Mouse (Mus musculus) neural tube, embryonic 12.5 days (tissue): ENCODE results near the gene Hivep3. TPM values are rescaled to one million over a fixed set of nuclear protein-coding genes. Genes with fewer than 3 reads are reported as not detected.

Experiments
- ATAC-seq: fragments of 200-750 bp; cut with Nextera tagmentation; 2 replicates; pipeline ENCODE4 v1.8.0; 2017; ENCODE audit warnings: low read depth, mild to moderate bottlenecking, moderate TSS enrichment, moderate library complexity; ENCODE audit not compliant: low FRiP score
- H3K27ac ChIP-seq: fragments of 300-500 bp; sonication (generic); 2 replicates; pipeline ENCODE4 v1.5.1; 2016
- H3K27me3 ChIP-seq: fragments of 300-500 bp; sonication (generic); replicated peaks from 2 replicates; pipeline ENCODE4 v1.6.1; 2016; ENCODE audit warnings: mild to moderate bottlenecking
- H3K36me3 ChIP-seq: fragments of 300-500 bp; sonication (generic); 2 replicates; pipeline ENCODE4 v1.6.1; 2016; ENCODE audit warnings: mild to moderate bottlenecking
- H3K4me1 ChIP-seq: fragments of 300-500 bp; sonication (generic); 2 replicates; pipeline ENCODE4 v1.6.1; 2016
- H3K4me2 ChIP-seq: fragments of 300-500 bp; sonication (generic); replicated peaks from 2 replicates; pipeline ENCODE4 v1.6.1; 2016; ENCODE audit warnings: mild to moderate bottlenecking
- H3K4me3 ChIP-seq: fragments of 300-500 bp; sonication (generic); 2 replicates; pipeline ENCODE4 v1.5.1; 2016
- H3K9ac ChIP-seq: fragments of 300-500 bp; sonication (generic); 2 replicates; pipeline ENCODE4 v1.6.1; 2016; ENCODE audit warnings: mild to moderate bottlenecking
- H3K9me3 ChIP-seq: fragments of 300-500 bp; sonication (generic); 2 replicates; pipeline ENCODE4 v1.6.1; 2016; ENCODE audit warnings: mild to moderate bottlenecking
- WGBS: fragments of 180-500 bp; shearing (Covaris S2); methylation state at CpG from one replicate; pipeline ENCODE4 v1.1.7; 2016; 5-methylcytosine and 5-hydroxymethylcytosine counted together
- polyA plus RNA-seq: library from polyadenylated mRNA; unstranded; fragments of >200 nt; fragmentation: Nextera tagmentation; extraction: Ambion mirVana; gene quantifications from 2 replicates; pipeline ENCODE4 v1.2.1, GENCODE M21; 2016

The Hivep3 gene
- polyA plus RNA-seq, 1 experiment from 2014 or later, result 11.9 TPM

DNA sequence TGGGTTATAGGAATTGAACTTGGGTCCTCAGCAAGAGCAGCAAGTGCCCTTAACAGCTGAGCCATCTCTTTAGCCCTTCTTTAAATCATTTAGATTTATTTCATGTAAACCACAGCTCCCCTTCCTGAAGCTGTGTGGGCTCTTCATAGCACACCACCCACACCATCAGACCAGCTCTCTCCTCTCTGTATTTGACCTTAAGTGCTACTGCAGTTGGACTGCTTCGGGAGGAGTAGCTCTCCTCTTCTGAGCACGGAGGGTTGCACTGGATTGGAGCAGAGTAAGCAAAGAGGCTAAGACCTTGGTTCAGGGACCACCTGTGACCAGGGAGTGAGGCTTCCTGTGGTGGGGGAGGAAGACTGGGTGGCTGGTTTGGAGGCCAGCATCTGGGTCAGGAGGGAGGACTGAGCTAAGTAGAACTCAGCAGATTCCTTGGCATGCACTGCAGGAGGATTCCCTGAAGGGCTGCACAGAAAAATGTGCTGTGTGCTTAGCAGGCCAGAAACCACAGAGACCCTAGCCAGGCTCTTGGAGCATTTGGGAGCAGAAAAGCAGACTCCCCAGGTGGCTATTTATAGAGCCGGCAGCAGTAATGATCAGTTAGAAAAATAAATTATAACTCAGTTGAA, 132.4 kb downstream of the Hivep3 start:
- Histone ChIP-seq H3K27ac (no peak overlapping the region), H3K9me3 (no peaks in the 10 kb centered on the region), H3K4me2 (no peak overlapping the region), H3K9ac (no peak overlapping the region), H3K4me3 (no peak overlapping the region), H3K4me1 (no peaks in the 10 kb centered on the region), H3K36me3 (no peaks in the 10 kb centered on the region), H3K27me3 (no peaks in the 10 kb centered on the region; the same call in 1 of the 2 replicates)
- WGBS, result 68% methylated on average over 3 of the region's 3 CpGs
- no peak for ATAC-seq

DNA sequence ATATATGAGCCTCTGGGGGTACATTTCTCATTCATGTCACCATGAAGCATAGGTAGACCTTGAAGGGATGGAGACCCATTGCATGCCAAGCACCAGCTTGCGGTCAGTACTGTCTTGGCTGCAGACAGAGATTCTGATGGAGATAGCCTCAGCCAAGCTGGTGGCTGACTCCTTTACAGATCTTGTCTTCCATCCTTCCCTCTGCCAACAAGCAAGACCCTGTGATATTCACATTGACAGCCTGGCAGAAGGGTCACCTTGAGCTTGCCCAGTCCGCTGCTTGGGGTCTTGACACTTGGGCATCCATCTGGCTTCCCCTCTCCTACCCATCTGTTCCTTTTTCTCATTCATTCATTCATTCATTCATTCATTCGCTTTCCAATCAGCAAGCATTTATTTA, 133.5 kb downstream of the Hivep3 start:
- Histone ChIP-seq H3K27ac (no peak overlapping the region), H3K4me3 (no peak overlapping the region), H3K9me3 (no peaks in the 10 kb centered on the region), H3K9ac (no peak overlapping the region), H3K36me3 (no peaks in the 10 kb centered on the region), H3K4me1 (no peaks in the 10 kb centered on the region), H3K27me3 (no peaks in the 10 kb centered on the region; the same call in 1 of the 2 replicates), H3K4me2 (no peak overlapping the region)
- 91% methylated on average over 3 of the region's 3 CpGs for WGBS
- no peak for ATAC-seq

- Histone ChIP-seq H3K9ac (no peak overlapping the region), H3K4me3 (no peak overlapping the region), H3K36me3 (no peaks in the 10 kb centered on the region), H3K4me2 (no peak overlapping the region), H3K9me3 (no peaks in the 10 kb centered on the region), H3K27me3 (no peaks in the 10 kb centered on the region; the same call in 1 of the 2 replicates), H3K4me1 (no peaks in the 10 kb centered on the region), H3K27ac (no peak overlapping the region)
- ATAC-seq, result no peak
- 85% methylated on average over 6 of the region's 6 CpGs for WGBS
These were observed 136.8 kb downstream of the Hivep3 start for GRCm38 (mm10) chr4:119870411-119870810.

- WGBS, result 89% methylated on average over 2 of the region's 2 CpGs
- Histone ChIP-seq H3K4me3 (no peak overlapping the region), H3K9ac (no peak overlapping the region), H3K4me1 (no peaks in the 10 kb centered on the region), H3K36me3 (no peaks in the 10 kb centered on the region), H3K9me3 (no peaks in the 10 kb centered on the region), H3K4me2 (no peak overlapping the region), H3K27ac (no peak overlapping the region), H3K27me3 (no peaks in the 10 kb centered on the region; the same call in 1 of the 2 replicates)
- ATAC-seq, result no peak
These were observed 137.9 kb downstream of the Hivep3 start for GRCm38 (mm10) chr4:119871441-119871840.

DNA sequence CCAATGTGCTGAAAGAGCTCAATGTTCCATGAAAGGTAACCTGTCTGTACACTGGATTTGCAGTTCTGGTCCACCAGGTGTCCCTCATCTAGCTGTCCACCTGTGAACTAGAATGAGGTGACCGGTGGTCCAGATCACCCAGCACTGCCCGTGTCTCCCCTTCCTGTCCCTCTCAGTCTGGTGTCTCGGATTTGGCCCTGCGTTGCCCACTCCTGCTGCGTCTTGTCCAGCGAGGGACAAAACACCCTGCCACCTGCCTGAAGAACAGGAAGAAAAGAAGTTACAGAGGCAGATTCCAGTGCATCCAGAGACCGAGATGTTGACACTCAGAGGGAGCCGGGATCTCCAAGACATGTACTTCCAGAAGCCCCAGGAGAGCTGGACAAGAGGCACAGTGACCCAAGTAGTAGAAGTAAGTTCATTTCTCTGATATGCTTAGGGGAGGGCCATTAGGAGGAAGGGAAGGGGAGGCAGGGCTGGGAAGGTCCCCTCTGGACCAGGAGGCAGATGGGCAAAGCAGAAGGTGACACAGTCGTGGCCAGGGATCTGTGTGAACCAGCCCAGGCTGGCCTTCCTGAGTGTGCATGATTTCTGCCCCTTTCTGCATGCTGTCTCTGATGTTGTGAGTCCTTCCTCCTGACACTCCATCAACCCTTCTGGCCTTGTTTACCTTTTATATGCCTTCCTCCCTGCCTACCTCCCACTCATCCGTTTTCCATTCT, 138.4 kb downstream of the Hivep3 start:
- Histone ChIP-seq H3K4me1 (no peaks in the 10 kb centered on the region), H3K9ac (no peak overlapping the region), H3K9me3 (no peaks in the 10 kb centered on the region), H3K27me3 (no peaks in the 10 kb centered on the region; the same call in 1 of the 2 replicates), H3K27ac (no peak overlapping the region), H3K4me3 (no peak overlapping the region), H3K4me2 (no peak overlapping the region), H3K36me3 (no peaks in the 10 kb centered on the region)
- no peak for ATAC-seq
- 91% methylated on average over 10 of the region's 10 CpGs for WGBS

DNA sequence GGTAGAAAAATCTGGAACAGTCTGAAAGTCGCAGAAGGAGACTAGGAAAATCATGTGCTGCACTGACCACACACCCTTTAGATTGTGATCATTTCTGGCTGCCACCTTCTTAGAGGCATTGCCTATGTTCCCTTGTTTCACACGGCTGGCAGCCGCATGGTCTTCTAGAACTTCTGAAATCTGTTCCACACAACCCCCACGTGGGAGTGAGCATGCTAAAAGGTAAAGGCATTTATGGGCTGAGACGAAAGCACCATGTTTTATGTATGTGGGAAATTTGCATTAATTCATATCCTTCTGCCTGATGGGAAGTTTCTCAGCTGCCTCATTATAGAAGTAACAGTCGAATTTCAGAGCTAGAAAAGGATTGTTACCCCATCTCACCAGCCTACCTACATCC, 140.4 kb downstream of the Hivep3 start:
- Histone ChIP-seq H3K4me1 (no peaks in the 10 kb centered on the region), H3K27ac (no peak overlapping the region), H3K9ac (no peak overlapping the region), H3K27me3 (no peaks in the 10 kb centered on the region; the same call in 1 of the 2 replicates), H3K4me3 (no peak overlapping the region), H3K36me3 (no peaks in the 10 kb centered on the region), H3K9me3 (no peaks in the 10 kb centered on the region), H3K4me2 (no peak overlapping the region)
- WGBS, result 76% methylated on average over 6 of the region's 6 CpGs
- ATAC-seq, result no peak

- Histone ChIP-seq H3K9ac (no peak overlapping the region), H3K4me2 (no peak overlapping the region), H3K4me3 (no peak overlapping the region), H3K9me3 (no peaks in the 10 kb centered on the region), H3K4me1 (no peaks in the 10 kb centered on the region), H3K27me3 (no peaks in the 10 kb centered on the region; the same call in 1 of the 2 replicates), H3K27ac (no peak overlapping the region), H3K36me3 (no peaks in the 10 kb centered on the region)
- ATAC-seq, result no peak
- WGBS, result 87% methylated on average over 2 of the region's 2 CpGs
These were observed 142.0 kb downstream of the Hivep3 start for GRCm38 (mm10) chr4:119875592-119875991.

DNA sequence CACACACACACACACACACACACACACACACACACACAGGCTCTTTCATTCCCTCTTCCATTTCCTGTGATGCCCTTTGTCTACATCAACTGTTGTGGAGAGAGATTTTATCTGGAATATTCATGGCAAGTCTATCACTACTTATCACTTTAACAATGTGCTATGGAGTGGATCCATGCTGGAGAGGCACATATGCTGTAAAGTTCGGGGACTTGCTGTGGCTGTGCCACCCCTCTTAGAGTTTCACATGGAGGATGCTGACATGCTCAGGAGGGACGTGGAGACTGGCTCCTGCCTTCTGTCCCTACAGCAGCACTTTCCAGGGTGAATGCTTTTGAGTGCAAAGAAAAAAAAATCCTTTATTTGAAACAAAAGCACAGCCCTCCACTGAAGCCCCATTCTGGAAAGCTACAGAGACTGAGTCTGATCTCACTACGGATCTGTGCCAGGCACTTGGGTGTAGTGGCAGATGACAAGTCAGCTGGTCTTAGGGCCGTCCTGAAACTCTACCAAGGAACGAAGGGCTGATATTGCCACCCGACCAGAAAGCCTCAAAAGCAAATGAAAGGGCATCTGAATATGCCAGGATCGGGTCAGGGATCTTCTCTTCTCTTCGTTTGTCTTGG, 143.1 kb downstream of the Hivep3 start:
- Histone ChIP-seq H3K4me2 (no peak overlapping the region), H3K9me3 (no peaks in the 10 kb centered on the region), H3K36me3 (no peaks in the 10 kb centered on the region), H3K4me1 (no peaks in the 10 kb centered on the region), H3K27ac (no peak overlapping the region), H3K4me3 (no peak overlapping the region), H3K27me3 (no peaks in the 10 kb centered on the region; the same call in 1 of the 2 replicates), H3K9ac (no peak overlapping the region)
- 78% methylated on average over 8 of the region's 8 CpGs for WGBS
- ATAC-seq, result no peak

- Histone ChIP-seq H3K27me3 (no peaks in the 10 kb centered on the region), H3K4me2 (no peak overlapping the region), H3K4me1 (no peaks in the 10 kb centered on the region), H3K4me3 (no peak overlapping the region), H3K9ac (no peak overlapping the region), H3K9me3 (no peaks in the 10 kb centered on the region), H3K36me3 (no peaks in the 10 kb centered on the region), H3K27ac (no peak overlapping the region)
- ATAC-seq, result no peak
- 90% methylated on average over 5 of the region's 5 CpGs for WGBS
These were observed 144.6 kb downstream of the Hivep3 start for GRCm38 (mm10) chr4:119878218-119878617.

- Histone ChIP-seq H3K4me2 (no peak overlapping the region), H3K36me3 (no peaks in the 10 kb centered on the region), H3K4me1 (no peaks in the 10 kb centered on the region), H3K27me3 (no peaks in the 10 kb centered on the region), H3K9me3 (no peaks in the 10 kb centered on the region), H3K27ac (no peak overlapping the region), H3K9ac (no peak overlapping the region), H3K4me3 (no peak overlapping the region)
- no peak for ATAC-seq
- WGBS, result 69% methylated on average over 5 of the region's 5 CpGs
These were observed 146.1 kb downstream of the Hivep3 start for GRCm38 (mm10) chr4:119879671-119880070.

DNA sequence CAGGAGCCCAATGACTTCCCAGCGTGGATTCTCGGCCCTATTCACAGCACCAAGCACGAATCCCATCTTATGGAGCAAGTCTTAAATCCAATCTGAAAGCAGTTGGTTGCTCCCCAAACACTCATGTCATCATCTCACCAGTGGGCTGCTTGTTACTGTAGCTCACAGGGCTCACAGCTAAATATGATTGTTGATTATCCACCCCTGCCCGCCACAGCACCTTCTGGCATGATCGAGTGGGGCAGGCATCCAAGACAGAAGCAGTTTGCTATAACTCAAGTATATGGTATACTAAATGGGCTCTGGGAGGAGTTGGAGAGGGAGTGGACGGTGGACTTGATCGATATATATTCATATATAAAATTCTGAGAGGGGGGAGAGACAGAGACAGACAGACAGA, 146.7 kb downstream of the Hivep3 start:
- Histone ChIP-seq H3K36me3 (no peaks in the 10 kb centered on the region), H3K4me3 (no peak overlapping the region), H3K9ac (no peak overlapping the region), H3K27me3 (no peaks in the 10 kb centered on the region), H3K27ac (no peak overlapping the region), H3K4me2 (no peak overlapping the region), H3K9me3 (no peaks in the 10 kb centered on the region), H3K4me1 (no peaks in the 10 kb centered on the region)
- no peak for ATAC-seq
- 84% methylated on average over 7 of the region's 7 CpGs for WGBS

DNA sequence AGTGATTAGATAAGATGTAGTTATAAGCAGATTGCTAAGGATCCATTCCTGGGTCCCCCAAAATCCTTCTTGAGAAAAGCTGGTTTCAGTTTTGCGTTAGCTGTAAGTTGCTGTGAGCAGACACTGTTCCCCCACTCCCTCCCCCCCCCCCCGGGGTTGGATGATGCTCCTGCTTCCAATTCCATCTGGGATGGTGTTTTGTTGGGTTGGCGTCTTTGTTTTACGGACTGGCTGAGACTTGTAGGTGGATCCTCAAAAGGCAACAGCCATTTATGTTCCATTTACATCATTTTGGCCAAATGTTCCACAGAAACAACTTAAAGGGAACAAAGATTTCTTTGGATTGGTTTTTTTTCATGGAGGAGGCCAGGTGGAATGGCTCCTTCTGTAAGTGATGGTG, 147.7 kb downstream of the Hivep3 start:
- WGBS, result 79% methylated on average over 4 of the region's 4 CpGs
- no peaks in the 10 kb centered on the region for H3K9me3 ChIP-seq
- H3K4me1 ChIP-seq, result no peaks in the 10 kb centered on the region
- no peak overlapping the region for H3K4me2 ChIP-seq
- no peaks in the 10 kb centered on the region for H3K36me3 ChIP-seq
- H3K4me3 ChIP-seq, result no peak overlapping the region
- ATAC-seq, result no peak
- no peak overlapping the region for H3K27ac ChIP-seq
- H3K9ac ChIP-seq, result no peak overlapping the region
- no peaks in the 10 kb centered on the region for H3K27me3 ChIP-seq
